Mouse (Mus musculus): Measurements from ENCODE around the gene Dhrs3.

Dhrs3 gene

GRCm38 (mm10) chr4:144892133-144892936 lies at the start of gene Dhrs3:
Gene Dhrs3, plus strand, starts transcription at chr4:144892827.
- in situ Hi-C loops (cut with MboI, MseI), result no loop called here

GRCm38 (mm10) chr4:144861756-144862505 lies 30.7 kb upstream of the Dhrs3 start:
- in situ Hi-C loops (cut with MboI, MseI), result loop anchor here (10.0 kb wide), 1 partner anchor 1477 kb away; no protein-coding TSS in a partner anchor

- in situ Hi-C loops (cut with MboI, MseI), result loop anchor here (10.0 kb wide), 1 partner anchor 1483 kb away; no protein-coding TSS in a partner anchor
These were observed 24.7 kb upstream of the Dhrs3 start for GRCm38 (mm10) chr4:144867926-144868325.

GRCm38 (mm10) chr4:144868584-144868983 lies 24.0 kb upstream of the Dhrs3 start:
- in situ Hi-C loops (cut with MboI, MseI), result loop anchor here (10.0 kb wide), 1 partner anchor 1484 kb away; no protein-coding TSS in a partner anchor

GRCm38 (mm10) chr4:144872905-144873304 lies 19.7 kb upstream of the Dhrs3 start:
- in situ Hi-C loops (cut with MboI, MseI), result loop anchor here (10.0 kb wide), 1 partner anchor 108 kb away; no protein-coding TSS in a partner anchor

GRCm38 (mm10) chr4:144875576-144876093 lies 17.0 kb upstream of the Dhrs3 start:
- in situ Hi-C loops (cut with MboI, MseI), result loop anchor here (10.0 kb wide), 1 partner anchor 111 kb away; no protein-coding TSS in a partner anchor

- in situ Hi-C loops (cut with MboI, MseI), result loop anchor here (10.0 kb wide), 1 partner anchor 115 kb away; no protein-coding TSS in a partner anchor
These were observed 13.1 kb upstream of the Dhrs3 start for GRCm38 (mm10) chr4:144879549-144879948.

- in situ Hi-C loops (cut with MboI, MseI), result loop anchor here (10.0 kb wide), 2 partner anchors 263 to 403 kb away; no protein-coding TSS in a partner anchor
These were observed 11.3 kb upstream of the Dhrs3 start for GRCm38 (mm10) chr4:144881376-144881775.

GRCm38 (mm10) chr4:144882881-144883331 lies 9.7 kb upstream of the Dhrs3 start:
- in situ Hi-C loops (cut with MboI, MseI), result loop anchor here (10.0 kb wide), 2 partner anchors 262 to 402 kb away; no protein-coding TSS in a partner anchor

GRCm38 (mm10) chr4:144886460-144886859 lies 6.2 kb upstream of the Dhrs3 start:
- in situ Hi-C loops (cut with MboI, MseI), result loop anchor here (5.0 to 10.0 kb wide), 3 partner anchors 166 to 398 kb away; no protein-coding TSS in a partner anchor

GRCm38 (mm10) chr4:144888750-144889149 lies 3.9 kb upstream of the Dhrs3 start:
- in situ Hi-C loops (cut with MboI, MseI), result loop anchor here (5.0 to 10.0 kb wide), 3 partner anchors 164 to 396 kb away; no protein-coding TSS in a partner anchor

- in situ Hi-C loops (cut with MboI, MseI), result loop anchor here (5.0 to 10.0 kb wide), 3 partner anchors 163 to 395 kb away; no protein-coding TSS in a partner anchor
These were observed 2.9 kb upstream of the Dhrs3 start for GRCm38 (mm10) chr4:144889505-144890301.

GRCm38 (mm10) chr4:144890690-144891120 lies 1.9 kb upstream of the Dhrs3 start:
- in situ Hi-C loops (cut with MboI, MseI), result no loop called here

GRCm38 (mm10) chr4:144891121-144891711 lies 1.4 kb upstream of the Dhrs3 start:
- in situ Hi-C loops (cut with MboI, MseI), result no loop called here

- in situ Hi-C loops (cut with MboI, MseI), result no loop called here
These were observed 889 bp upstream of the Dhrs3 start for GRCm38 (mm10) chr4:144891743-144892132.

- in situ Hi-C loops (cut with MboI, MseI), result no loop called here
These were observed 278 bp downstream of the Dhrs3 start for GRCm38 (mm10) chr4:144892937-144893272.

GRCm38 (mm10) chr4:144893561-144894486 lies 1.2 kb downstream of the Dhrs3 start:
- in situ Hi-C loops (cut with MboI, MseI), result no loop called here

- in situ Hi-C loops (cut with MboI, MseI), result no loop called here
These were observed 2.0 kb downstream of the Dhrs3 start for GRCm38 (mm10) chr4:144894487-144895210.

- in situ Hi-C loops (cut with MboI, MseI), result no loop called here
These were observed 2.6 kb downstream of the Dhrs3 start for GRCm38 (mm10) chr4:144895211-144895590.
